Mouse (Mus musculus) ES-E14 (cell line): ENCODE measurements around the gene Urm1. TPM values are rescaled to one million over a fixed set of nuclear protein-coding genes. Genes with fewer than 3 reads are reported as not detected.
"Not testable (repeated sequence)": the region's sequence is repeated elsewhere in the genome, so short reads cannot be mapped to it uniquely, and the experiment has no call there.

Source experiments
- DNase-seq: peaks from one replicate; pipeline ENCODE4 v3.0.0-alpha.2; 2013; ENCODE audit warnings: low read depth, low spot score
- H3K27ac ChIP-seq: 2 replicates; pipeline ENCODE4 v1.5.1; 2012; ENCODE audit warnings: low read depth, mild to moderate bottlenecking, low read length, moderate library complexity, mixed read lengths; ENCODE audit not compliant: poor library complexity, insufficient read depth, severe bottlenecking
- H3K36me3 ChIP-seq: 2 replicates; pipeline ENCODE4 v1.6.1; 2012; ENCODE audit warnings: mild to moderate bottlenecking, low read length, moderate library complexity, mixed read lengths; ENCODE audit not compliant: control insufficient read depth, poor library complexity, insufficient read depth, severe bottlenecking
- H3K4me1 ChIP-seq, 2 experiments: fragments of 150-350 bp in 1 of 2; sonication (generic) in 1 of 2; 2 replicates each; pipeline ENCODE4 v1.6.1; 2012; ENCODE audit warnings: low read length in 2 of 2, mild to moderate bottlenecking in 1 of 2, mixed read lengths in 1 of 2; ENCODE audit not compliant: control insufficient read depth in 2 of 2, insufficient read depth in 2 of 2, poor library complexity in 1 of 2
- H3K4me3 ChIP-seq, 2 experiments: fragments of 150-350 bp in 1 of 2; sonication (generic) in 1 of 2; 2 replicates each; pipeline ENCODE4 v1.5.1; 2012; ENCODE audit warnings: low read length in 2 of 2, low read depth in 1 of 2, mild to moderate bottlenecking in 1 of 2, mixed read lengths in 1 of 2; ENCODE audit not compliant: insufficient read depth in 1 of 2, poor library complexity in 1 of 2, severe bottlenecking in 1 of 2
- H3K9ac ChIP-seq: 2 replicates; pipeline ENCODE4 v1.6.1; 2012; ENCODE audit warnings: low read depth, mild to moderate bottlenecking, low read length, mixed read lengths; ENCODE audit not compliant: poor library complexity, insufficient read depth, severe bottlenecking
- H3K9me3 ChIP-seq: fragments of 150-350 bp; sonication (generic); 2 replicates; pipeline ENCODE4 v1.6.1; 2012; ENCODE audit warnings: low read depth, mild to moderate bottlenecking, low read length; ENCODE audit not compliant: control insufficient read depth, insufficient read depth
- CHD2 ChIP-seq: IDR thresholded peaks from 2 replicates; pipeline ENCODE4 v1.6.1; 2014; ENCODE audit warnings: mild to moderate bottlenecking, low read depth, low read length, inconsistent platforms
- HCFC1 ChIP-seq: IDR thresholded peaks from 2 replicates; pipeline ENCODE4 v1.6.1; 2012; ENCODE audit warnings: low read length, inconsistent platforms, borderline replicate concordance; ENCODE audit not compliant: insufficient read depth
- MAFK ChIP-seq: IDR thresholded peaks from 2 replicates; pipeline ENCODE4 v1.6.1; 2014; ENCODE audit warnings: mild to moderate bottlenecking, low read depth, low read length, inconsistent platforms; ENCODE audit not compliant: insufficient read depth
- ZC3H11A ChIP-seq: IDR thresholded peaks from 2 replicates; pipeline ENCODE4 v1.6.1; 2012; ENCODE audit warnings: low read depth, mild to moderate bottlenecking, inconsistent platforms, low read length, borderline replicate concordance
- ZNF384 ChIP-seq: IDR thresholded peaks from 2 replicates; pipeline ENCODE4 v1.6.1; 2012; ENCODE audit warnings: low read depth, low read length, inconsistent platforms
- in situ Hi-C, 2 experiments: fragments of 600-800 bp; cut with MboI; formaldehyde crosslinking; loops; one replicate each; pipeline ENCODE4 v1.15.1; 2025; ENCODE audit warnings: low sequenced_read_pairs in 2 of 2, inconsistent platforms in 1 of 2; ENCODE audit not compliant: unreplicated experiment in 2 of 2
- total RNA-seq: library from RNA; depleted of rRNA; stranded (reverse); fragments of 300-350 nt; gene quantifications from 2 replicates; pipeline ENCODE4 v1.2.3, GENCODE M21; 2012

The Urm1 gene
- total RNA-seq, 1 experiment, result 50.8 TPM

GRCm38 (mm10) chr2:29781256-29781655, 38.6 kb upstream of the Urm1 start:
- H3K4me1 ChIP-seq, in situ Hi-C loops, H3K27ac ChIP-seq, H3K9ac ChIP-seq, H3K4me3 ChIP-seq, H3K9me3 ChIP-seq, DNase-seq: not testable (repeated sequence)
- H3K36me3 ChIP-seq, result peaks cover 74% of the 10 kb centered on the region
- TF ChIP-seq ZNF384, result peak; percentile 66

GRCm38 (mm10) chr2:29784290-29784689, 35.6 kb upstream of the Urm1 start:
- TF ChIP-seq ZC3H11A, result no peak
- TF ChIP-seq CHD2, result no peak
- no peak for TF ChIP-seq HCFC1
- in situ Hi-C loops, result no loop called here
- no peaks in the 10 kb centered on the region for H3K9me3 ChIP-seq
- peaks cover 0 to 4% of the 10 kb centered on the region in 2 experiments; a peak in 1 of 4 replicates for H3K4me1 ChIP-seq
- H3K27ac ChIP-seq, result no peak overlapping the region
- DNase-seq, result no peak
- H3K36me3 ChIP-seq, result peaks cover 51% of the 10 kb centered on the region
- H3K4me3 ChIP-seq, result no peak overlapping the region
- no peak overlapping the region for H3K9ac ChIP-seq

GRCm38 (mm10) chr2:29787104-29787917, 32.6 kb upstream of the Urm1 start, which contains the start of gene Coq4:
Gene Coq4 (plus strand): TSS chr2:29787493.
- peak; percentile 96 for DNase-seq
- Histone ChIP-seq H3K36me3 (peaks cover 42% of the 10 kb centered on the region), H3K4me1 (peaks cover 0 to 4% of the 10 kb centered on the region in 2 experiments; a peak in 1 of 4 replicates), H3K4me3 (peak within 1 kb of the TSS; percentile 87 to 100), H3K9ac (peak within 1 kb of the TSS; percentile 91), H3K27ac (peak within 1 kb of the TSS; percentile 63), H3K9me3 (no peaks in the 10 kb centered on the region)
- in situ Hi-C loops, result no loop called here
- TF ChIP-seq ZC3H11A (no peak), ZNF384 (peak; percentile 90), HCFC1 (peak; percentile 87), CHD2 (peak; percentile 66), MAFK (no peak)

GRCm38 (mm10) chr2:29787937-29788681, 31.8 kb upstream of the Urm1 start, which contains the start of gene Trub2:
Gene Trub2 (minus strand): TSS chr2:29788502.
- peaks cover 0 to 4% of the 10 kb centered on the region in 2 experiments; a peak in 1 of 4 replicates for H3K4me1 ChIP-seq
- peaks cover 34% of the 10 kb centered on the region for H3K36me3 ChIP-seq
- H3K9me3 ChIP-seq, result no peaks in the 10 kb centered on the region
- in situ Hi-C loops, result no loop called here
- H3K27ac ChIP-seq, result peak within 1 kb of the TSS; percentile 63
- DNase-seq, result peak; percentile 64
- peak within 1 kb of the TSS; percentile 87 to 100 for H3K4me3 ChIP-seq
- H3K9ac ChIP-seq, result peak within 1 kb of the TSS; percentile 91
- TF ChIP-seq ZC3H11A, result no peak
- no peak for TF ChIP-seq CHD2
- TF ChIP-seq HCFC1, result no peak
- no peak for TF ChIP-seq ZNF384
- TF ChIP-seq MAFK, result no peak
